Mouse (Mus musculus): ENCODE data around the gene Syngr4. TPM values are rescaled to one million over a fixed set of nuclear protein-coding genes. Genes with fewer than 3 reads are reported as not detected.
"Not testable (repeated sequence)": the region's sequence is repeated elsewhere in the genome, so short reads cannot be mapped to it uniquely, and the experiment has no call there.

Gene Syngr4
- total RNA-seq, 2 experiments from 2014 or later: 0.35 TPM; not detected in 1

- DNase-seq: peak; percentile 77
These were observed 19.8 kb upstream of the Syngr4 start for GRCm38 (mm10) chr7:45916056-45917003.

- no peak for DNase-seq
These were observed 18.5 kb upstream of the Syngr4 start for GRCm38 (mm10) chr7:45915011-45915410.

GRCm38 (mm10) chr7:45914067-45914466 is 17.6 kb upstream of the Syngr4 start:
- no peak for DNase-seq

- DNase-seq: no peak
These were observed 12.6 kb upstream of the Syngr4 start for GRCm38 (mm10) chr7:45909145-45909544.

GRCm38 (mm10) chr7:45908384-45908783 is 11.9 kb upstream of the Syngr4 start:
- DNase-seq: no peak

GRCm38 (mm10) chr7:45906622-45907021 is 10.1 kb upstream of the Syngr4 start:
- DNase-seq: no peak

- DNase-seq: no peak
These were observed 6.0 kb upstream of the Syngr4 start for GRCm38 (mm10) chr7:45902481-45903002.

- no peak for DNase-seq
These were observed 5.0 kb upstream of the Syngr4 start for GRCm38 (mm10) chr7:45901562-45901961.

- not testable (repeated sequence) for DNase-seq
These were observed 1.6 kb upstream of the Syngr4 start for GRCm38 (mm10) chr7:45898125-45898524.

- peak; percentile 35 for DNase-seq
These were observed 794 bp upstream of the Syngr4 start for GRCm38 (mm10) chr7:45897258-45897757.

GRCm38 (mm10) chr7:45895931-45896516 is 490 bp downstream of the Syngr4 start:
- no peak for DNase-seq

GRCm38 (mm10) chr7:45892651-45893050 is 3.9 kb downstream of the Syngr4 start:
- no peak for DNase-seq

GRCm38 (mm10) chr7:45887246-45887645 is 9.3 kb downstream of the Syngr4 start:
- no peak for DNase-seq

- DNase-seq: no peak
These were observed 15.5 kb downstream of the Syngr4 start for GRCm38 (mm10) chr7:45881011-45881410.

- no peak for DNase-seq
These were observed 16.0 kb downstream of the Syngr4 start for GRCm38 (mm10) chr7:45880531-45880930.

- not testable (repeated sequence) for DNase-seq
These were observed 18.2 kb downstream of the Syngr4 start, which contains the start of gene Grin2d for GRCm38 (mm10) chr7:45878278-45878677. Grin2d (minus strand) TSS chr7:45878378.

GRCm38 (mm10) chr7:45876895-45877294 is 19.6 kb downstream of the Syngr4 start:
- no peak for DNase-seq

GRCm38 (mm10) chr7:45873061-45873947 is 23.2 kb downstream of the Syngr4 start:
- peak; percentile 57 for DNase-seq

GRCm38 (mm10) chr7:45872624-45873023 is 23.9 kb downstream of the Syngr4 start, which contains the start of gene Kdelr1:
Kdelr1 (plus strand) TSS chr7:45872772.
- peak; percentile 90 for DNase-seq

GRCm38 (mm10) chr7:45870282-45871058 is 26.0 kb downstream of the Syngr4 start:
- no peak for DNase-seq

- DNase-seq: peak; percentile 34
These were observed 26.7 kb downstream of the Syngr4 start for GRCm38 (mm10) chr7:45869787-45870186.
